9 mouse cellular contexts compared by ENCODE assay signal in genomic region chr4:149674814-149675377, GRCm38 (mm10). TPM values are rescaled to one million over a fixed set of nuclear protein-coding genes. Genes with fewer than 3 reads are reported as not detected.
DNase-seq lines count a peak whose midpoint lies in the region; ATAC-seq and TF ChIP-seq lines count a peak whose summit lies in the region.
"Had no signal": no experiment of that assay in that cellular context is flagged by ENCODE, and none has a peak within 500 bp of the region (broad histone marks: within the 10 kb centered on the region; RNA-seq: fewer than 3 reads in every experiment).

No protein-coding gene starts in this region.

- 14% methylated on average over 8 of the region's 8 CpGs for WGBS in limb, embryonic 14.5 days
- WGBS in stomach, embryonic 16.5 days: 14% methylated on average over 8 of the region's 8 CpGs

- peaks cover 92% of the 10 kb centered on the region for H3K36me3 ChIP-seq in megakaryocyte, embryonic 14.5 days (replicated peaks; ENCODE audit: low read length)
- no peaks in the 10 kb centered on the region for H3K36me3 ChIP-seq in limb, embryonic 14.5 days (ENCODE audit: control insufficient read depth, insufficient read depth, low read length)
- no peaks in the 10 kb centered on the region for H3K36me3 ChIP-seq in stomach, embryonic 16.5 days (ENCODE audit: control insufficient read depth, insufficient read depth, low read length)

- H3K27me3 ChIP-seq in megakaryocyte, embryonic 14.5 days (replicated peaks): no peaks in the 10 kb centered on the region
- peaks cover 4% of the 10 kb centered on the region; the same call in 1 of the 2 replicates for H3K27me3 ChIP-seq in limb, embryonic 14.5 days (ENCODE audit: control insufficient read depth, insufficient read depth, low read length)
- H3K27me3 ChIP-seq in stomach, embryonic 16.5 days (ENCODE audit: control insufficient read depth, insufficient read depth, low read length): peaks cover 12% of the 10 kb centered on the region; the same call in 1 of the 2 replicates

- DNase-seq in embryo, embryonic 9.5 days (ENCODE audit: extremely low spot score): peak; percentile 20
- DNase-seq in embryo, embryonic 11 days: no peak
- no peak for DNase-seq in limb, embryonic 14.5 days (ENCODE audit: low spot score)
- DNase-seq in cerebellum, adult 11-12 months: no peak
- no peak for DNase-seq in B cell, adult 2 months
- DNase-seq: adrenal gland, postnatal 14 days had no signal

- H3K4me1 ChIP-seq in megakaryocyte, embryonic 14.5 days: peaks cover 48% of the 10 kb centered on the region
- no peaks in the 10 kb centered on the region; the same call in 1 of the 2 replicates for H3K4me1 ChIP-seq in limb, embryonic 14.5 days (ENCODE audit: control insufficient read depth, insufficient read depth, low read length)
- peaks cover 15% of the 10 kb centered on the region; the same call in 1 of the 2 replicates for H3K4me1 ChIP-seq in stomach, embryonic 16.5 days (ENCODE audit: control insufficient read depth, insufficient read depth, low read length)

- peak overlapping the region; percentile 85 for H3K4me3 ChIP-seq in megakaryocyte, embryonic 14.5 days (replicated peaks)
- H3K4me3 ChIP-seq in limb, embryonic 14.5 days (replicated peaks; ENCODE audit: low read length): peak overlapping the region; percentile 66
- H3K4me3 ChIP-seq in stomach, embryonic 16.5 days (replicated peaks; ENCODE audit: low read length): peak overlapping the region; percentile 64

- H3K9me3 ChIP-seq in megakaryocyte, embryonic 14.5 days: peaks cover 11% of the 10 kb centered on the region
- no peaks in the 10 kb centered on the region for H3K9me3 ChIP-seq in limb, embryonic 14.5 days (ENCODE audit: control insufficient read depth, low read length)
- H3K9me3 ChIP-seq in stomach, embryonic 16.5 days (replicated peaks; ENCODE audit: control insufficient read depth, low read length): no peaks in the 10 kb centered on the region

- TF ChIP-seq POLR2A in limb, embryonic 14.5 days (IDR thresholded peaks at IDR 0.05; ENCODE audit: borderline replicate concordance, extremely low read depth, insufficient read depth, insufficient read length): no peak

- no peak overlapping the region for H3K27ac ChIP-seq in limb, embryonic 14.5 days (replicated peaks; ENCODE audit: low read depth, low read length)
- no peak overlapping the region for H3K27ac ChIP-seq in stomach, embryonic 16.5 days (ENCODE audit: low read length)

- peak overlapping the region; percentile 97 for H3K4me2 ChIP-seq in limb, embryonic 14.5 days (replicated peaks; ENCODE audit: low read depth, low read length, severe bottlenecking)
- H3K4me2 ChIP-seq in stomach, embryonic 16.5 days (ENCODE audit: low read depth, low read length): peak overlapping the region; percentile 98

- ATAC-seq in megakaryocyte, adult 5-6 weeks (ENCODE audit: poor library complexity, severe bottlenecking): no peak
- ATAC-seq in limb, embryonic 14.5 days (ENCODE audit: low FRiP score, low read depth): no peak
- no peak for ATAC-seq in stomach, embryonic 16.5 days (ENCODE audit: insufficient read depth, low FRiP score)

- peak overlapping the region; percentile 66; the same call in 1 of the 2 replicates for H3K9ac ChIP-seq in limb, embryonic 14.5 days (ENCODE audit: low read depth, low read length, severe bottlenecking)
- H3K9ac ChIP-seq in stomach, embryonic 16.5 days (ENCODE audit: low read length): peak overlapping the region; percentile 73

RNA-seq across cellular contexts. Expression of gene Pik3cd, which starts 27.5 kb away (rescaled TPM):
- 40.4 and 46.2 TPM in 2 replicates for polyA plus RNA-seq in megakaryocyte, embryonic 14.5 days (2012; ENCODE audit: insufficient read depth, low replicate concordance)
- total RNA-seq in megakaryocyte, adult 5-6 weeks (2015): 76.6 and 78.3 TPM in 2 replicates
- 129 and 130 TPM in 2 replicates for total RNA-seq in megakaryocyte, adult 5-6 weeks (2017)
- polyA plus RNA-seq in limb, embryonic 14.5 days (2012; rRNA removed): 5.7 and 6.1 TPM in 2 replicates
- polyA plus RNA-seq in limb, embryonic 14.5 days (2014; fragmentation: Nextera tagmentation; extraction: Ambion mirVana): 5.1 and 5.9 TPM in 2 replicates
- 5.1 and 5.5 TPM in 2 replicates for polyA plus RNA-seq in stomach, embryonic 16.5 days (2015; fragmentation: Nextera tagmentation; extraction: Ambion mirVana)
